Mouse (Mus musculus): Measurements from ENCODE around the gene Impdh2. TPM values are rescaled to one million over a fixed set of nuclear protein-coding genes. Genes with fewer than 3 reads are reported as not detected.

The Impdh2 gene
- polyA plus RNA-seq, 1 experiment from 2014 or later = 173 TPM

DNA sequence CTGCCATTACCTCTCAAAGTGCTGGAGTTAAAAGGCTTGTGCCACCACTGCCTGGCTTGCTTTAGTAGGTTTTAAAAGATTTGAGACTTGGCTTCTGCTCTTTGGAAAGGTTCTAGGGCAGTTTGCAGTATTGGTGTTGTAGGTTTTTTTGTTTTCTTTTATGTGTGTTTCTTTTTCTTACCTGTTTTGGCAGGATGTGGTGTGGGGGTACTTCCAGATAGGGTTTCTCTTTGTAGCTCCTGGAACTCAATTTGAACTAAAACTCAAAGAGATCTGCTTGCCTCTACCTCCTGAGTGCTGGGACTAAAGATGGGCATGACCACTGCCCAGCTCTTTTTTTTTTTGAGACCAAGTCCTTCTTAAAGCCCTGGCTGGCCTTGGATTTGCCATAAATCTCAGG is 19.2 kb upstream of the Impdh2 start:
- Histone ChIP-seq H3K4me3 (ENCODE audit: low read length) (no peak overlapping the region), H3K9ac (ENCODE audit: low read depth, low read length) (no peak overlapping the region), H3K9me3 (ENCODE audit: control insufficient read depth, low read length) (no peaks in the 10 kb centered on the region), H3K27me3 (replicated peaks; ENCODE audit: control insufficient read depth, insufficient read depth, low read length) (no peaks in the 10 kb centered on the region), H3K4me2 (ENCODE audit: low read depth, low read length) (no peak overlapping the region), H3K4me1 (ENCODE audit: control insufficient read depth, insufficient read depth, low read length) (no peaks in the 10 kb centered on the region), H3K27ac (ENCODE audit: low read length) (no peak overlapping the region), H3K36me3 (ENCODE audit: control insufficient read depth, insufficient read depth, low read length) (peaks cover 27% of the 10 kb centered on the region; the same call in 1 of the 2 replicates)
- ATAC-seq = no peak

- 87% methylated on average over 3 of the region's 3 CpGs for WGBS
- H3K4me3 ChIP-seq (ENCODE audit: low read length) = no peak overlapping the region
- H3K27me3 ChIP-seq (replicated peaks; ENCODE audit: control insufficient read depth, insufficient read depth, low read length) = no peaks in the 10 kb centered on the region
- no peak for ATAC-seq
- no peaks in the 10 kb centered on the region for H3K4me1 ChIP-seq (ENCODE audit: control insufficient read depth, insufficient read depth, low read length)
- no peaks in the 10 kb centered on the region for H3K9me3 ChIP-seq (ENCODE audit: control insufficient read depth, low read length)
- H3K36me3 ChIP-seq (ENCODE audit: control insufficient read depth, insufficient read depth, low read length) = peaks cover 28% of the 10 kb centered on the region
- H3K4me2 ChIP-seq (ENCODE audit: low read depth, low read length) = no peak overlapping the region
- H3K9ac ChIP-seq (ENCODE audit: low read depth, low read length) = no peak overlapping the region
- H3K27ac ChIP-seq (ENCODE audit: low read length) = no peak overlapping the region
Observed at GRCm38 (mm10) chr9:108545986-108546385, 14.1 kb upstream of the Impdh2 start.

DNA sequence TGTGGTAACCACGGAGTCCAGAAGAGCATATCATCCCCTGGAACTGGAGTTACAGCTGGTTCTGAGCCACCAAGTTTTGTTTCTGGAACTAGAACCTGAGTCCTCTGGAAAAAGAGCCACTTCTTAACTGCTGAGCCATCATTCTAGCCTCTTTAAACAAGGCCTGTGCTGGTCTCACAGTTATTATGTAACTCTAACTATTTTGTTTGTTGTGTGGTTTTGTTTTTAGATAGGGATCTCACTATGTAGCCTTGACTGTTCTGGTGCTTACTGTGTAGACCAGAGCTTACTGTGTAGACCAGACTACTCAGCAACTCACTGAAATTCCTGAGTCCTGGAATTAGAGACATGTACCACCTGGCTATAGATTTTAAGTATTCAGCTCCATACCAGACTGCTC is 13.2 kb upstream of the Impdh2 start:
- H3K4me3 ChIP-seq (ENCODE audit: low read length) = no peak overlapping the region
- no peak overlapping the region for H3K27ac ChIP-seq (ENCODE audit: low read length)
- no peaks in the 10 kb centered on the region for H3K4me1 ChIP-seq (ENCODE audit: control insufficient read depth, insufficient read depth, low read length)
- no peaks in the 10 kb centered on the region for H3K9me3 ChIP-seq (ENCODE audit: control insufficient read depth, low read length)
- ATAC-seq = no peak
- WGBS = 78% methylated on average over 1 of the region's 1 CpGs
- no peak overlapping the region for H3K9ac ChIP-seq (ENCODE audit: low read depth, low read length)
- no peak overlapping the region for H3K4me2 ChIP-seq (ENCODE audit: low read depth, low read length)
- no peaks in the 10 kb centered on the region for H3K27me3 ChIP-seq (replicated peaks; ENCODE audit: control insufficient read depth, insufficient read depth, low read length)
- peaks cover 27% of the 10 kb centered on the region for H3K36me3 ChIP-seq (ENCODE audit: control insufficient read depth, insufficient read depth, low read length)

GRCm38 (mm10) chr9:108559169-108559568 is 917 bp upstream of the Impdh2 start:
- ATAC-seq = no peak
- Histone ChIP-seq H3K9ac (ENCODE audit: low read depth, low read length) (no peak overlapping the region), H3K36me3 (ENCODE audit: control insufficient read depth, insufficient read depth, low read length) (peaks cover 31% of the 10 kb centered on the region), H3K4me3 (ENCODE audit: low read length) (no peak overlapping the region), H3K4me1 (ENCODE audit: control insufficient read depth, insufficient read depth, low read length) (peaks cover 16% of the 10 kb centered on the region), H3K9me3 (ENCODE audit: control insufficient read depth, low read length) (no peaks in the 10 kb centered on the region), H3K27ac (ENCODE audit: low read length) (no peak overlapping the region), H3K27me3 (replicated peaks; ENCODE audit: control insufficient read depth, insufficient read depth, low read length) (no peaks in the 10 kb centered on the region), H3K4me2 (ENCODE audit: low read depth, low read length) (no peak overlapping the region)
- WGBS = 92% methylated on average over 4 of the region's 4 CpGs

DNA sequence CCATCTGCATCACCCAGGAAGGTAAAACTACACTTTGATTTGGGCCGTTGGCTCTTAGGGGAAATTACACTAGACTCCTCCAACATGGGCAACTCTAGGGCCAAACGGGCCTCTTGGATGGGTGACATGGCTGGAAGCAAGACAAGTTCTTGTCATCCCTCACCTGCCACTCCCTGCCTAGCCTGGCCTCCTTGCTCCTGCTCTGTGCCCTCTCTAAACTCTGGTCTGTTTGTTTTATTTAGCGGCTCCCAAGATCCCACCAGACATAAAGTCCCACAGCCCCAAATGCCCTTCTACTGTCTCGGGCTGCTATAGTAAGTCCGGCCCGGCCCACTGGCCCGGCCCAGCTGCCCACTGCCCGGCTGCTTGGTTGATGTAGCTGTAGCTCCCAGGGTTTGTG is 3.6 kb downstream of the Impdh2 start:
- H3K27me3 ChIP-seq (replicated peaks; ENCODE audit: control insufficient read depth, insufficient read depth, low read length) = no peaks in the 10 kb centered on the region
- peaks cover 15% of the 10 kb centered on the region for H3K36me3 ChIP-seq (ENCODE audit: control insufficient read depth, insufficient read depth, low read length)
- no peak overlapping the region for H3K9ac ChIP-seq (ENCODE audit: low read depth, low read length)
- 89% methylated on average over 8 of the region's 8 CpGs for WGBS
- no peak for ATAC-seq
- no peaks in the 10 kb centered on the region for H3K9me3 ChIP-seq (ENCODE audit: control insufficient read depth, low read length)
- H3K27ac ChIP-seq (ENCODE audit: low read length) = no peak overlapping the region
- H3K4me1 ChIP-seq (ENCODE audit: control insufficient read depth, insufficient read depth, low read length) = peaks cover 34% of the 10 kb centered on the region
- H3K4me3 ChIP-seq (ENCODE audit: low read length) = no peak overlapping the region
- no peak overlapping the region for H3K4me2 ChIP-seq (ENCODE audit: low read depth, low read length)

DNA sequence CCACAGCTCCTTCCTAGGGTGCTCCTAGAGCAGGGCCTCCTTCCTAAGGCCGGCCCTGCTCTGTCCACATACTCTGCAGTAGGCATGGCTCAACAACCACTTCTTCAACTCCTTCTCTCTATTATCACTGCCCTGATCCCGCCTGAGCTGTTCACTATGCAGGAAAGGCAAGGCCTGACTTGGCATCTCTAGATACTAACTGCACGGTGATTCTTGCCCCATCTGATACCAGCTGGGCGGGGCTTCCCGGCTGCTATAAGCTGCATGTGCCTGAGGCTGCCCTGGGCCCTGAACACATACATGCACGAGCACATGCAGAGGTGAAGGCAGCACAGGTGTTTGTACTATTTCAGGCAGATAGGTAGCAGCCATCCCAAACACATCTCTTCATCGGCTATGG is 4.0 kb downstream of the Impdh2 start:
- Histone ChIP-seq H3K36me3 (ENCODE audit: control insufficient read depth, insufficient read depth, low read length) (peaks cover 14% of the 10 kb centered on the region), H3K9me3 (ENCODE audit: control insufficient read depth, low read length) (no peaks in the 10 kb centered on the region), H3K27ac (ENCODE audit: low read length) (no peak overlapping the region), H3K9ac (ENCODE audit: low read depth, low read length) (no peak overlapping the region), H3K4me2 (ENCODE audit: low read depth, low read length) (no peak overlapping the region), H3K4me3 (ENCODE audit: low read length) (no peak overlapping the region), H3K27me3 (replicated peaks; ENCODE audit: control insufficient read depth, insufficient read depth, low read length) (no peaks in the 10 kb centered on the region), H3K4me1 (ENCODE audit: control insufficient read depth, insufficient read depth, low read length) (peaks cover 34% of the 10 kb centered on the region)
- 72% methylated on average over 7 of the region's 7 CpGs for WGBS
- ATAC-seq = no peak

DNA sequence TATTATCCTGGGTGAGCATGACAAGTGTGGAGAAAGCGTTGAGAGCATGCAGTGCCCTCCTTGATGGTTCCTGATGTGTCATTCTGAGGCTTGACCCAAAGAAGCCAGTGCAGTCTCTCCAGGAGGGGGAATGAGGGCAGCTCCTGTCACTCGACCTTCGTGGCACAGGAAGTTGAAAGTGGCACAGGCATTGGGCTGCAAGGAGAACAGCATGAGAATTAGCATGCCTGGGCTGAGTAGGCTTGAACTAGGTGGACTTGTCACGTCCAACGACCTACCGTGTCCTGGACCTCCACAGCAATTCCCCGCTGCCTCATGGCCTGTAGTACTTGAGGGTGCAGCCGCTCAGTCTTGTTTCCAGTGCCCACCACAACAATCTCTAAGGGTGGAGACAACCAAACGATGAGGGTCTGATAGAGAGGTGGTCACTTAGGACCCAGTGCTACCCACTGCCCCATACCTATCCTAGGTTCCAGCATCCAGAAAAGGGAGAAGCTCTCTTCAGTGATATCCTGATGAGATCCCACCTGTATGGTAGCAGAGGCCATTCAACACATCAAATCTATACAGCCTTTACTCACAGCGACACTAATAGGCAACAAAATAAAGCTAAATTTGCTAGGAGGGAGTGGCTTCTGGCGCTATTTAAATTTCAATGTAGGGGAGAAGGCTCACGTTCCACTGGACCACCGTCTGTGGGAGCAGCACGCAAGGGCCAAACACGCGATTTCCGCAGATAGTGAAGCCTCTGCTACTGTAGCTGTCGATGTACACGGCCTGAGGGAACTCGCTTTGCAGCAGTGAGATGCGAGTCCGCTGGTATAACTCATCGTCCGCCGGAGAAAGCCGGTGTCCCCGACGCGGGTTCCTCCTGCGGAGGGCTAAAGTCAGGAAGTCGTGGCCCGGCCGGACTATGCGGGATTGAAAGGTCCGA is 6.1 kb downstream of the Impdh2 start:
- no peaks in the 10 kb centered on the region for H3K9me3 ChIP-seq (ENCODE audit: control insufficient read depth, low read length)
- WGBS = 12% methylated on average over 35 of the region's 35 CpGs
- H3K36me3 ChIP-seq (ENCODE audit: control insufficient read depth, insufficient read depth, low read length) = peaks cover 12% of the 10 kb centered on the region
- H3K4me2 ChIP-seq (ENCODE audit: low read depth, low read length) = peak overlapping the region; percentile 98
- ATAC-seq = no peak; the same call in 1 of the 2 replicates
- H3K4me3 ChIP-seq (ENCODE audit: low read length) = peak overlapping the region; percentile 82
- H3K4me1 ChIP-seq (ENCODE audit: control insufficient read depth, insufficient read depth, low read length) = peaks cover 40% of the 10 kb centered on the region
- peak overlapping the region; percentile 89 for H3K9ac ChIP-seq (ENCODE audit: low read depth, low read length)
- peak overlapping the region; percentile 98 for H3K27ac ChIP-seq (ENCODE audit: low read length)
- no peaks in the 10 kb centered on the region for H3K27me3 ChIP-seq (replicated peaks; ENCODE audit: control insufficient read depth, insufficient read depth, low read length)

GRCm38 (mm10) chr9:108566815-108567776 is 7.0 kb downstream of the Impdh2 start, which contains the start of gene Ndufaf3:
TSS of gene Ndufaf3 (minus strand) at chr9:108567434.
- no peaks in the 10 kb centered on the region for H3K9me3 ChIP-seq (ENCODE audit: control insufficient read depth, low read length)
- H3K27ac ChIP-seq (ENCODE audit: low read length) = peak within 1 kb of the TSS; percentile 98
- H3K27me3 ChIP-seq (replicated peaks; ENCODE audit: control insufficient read depth, insufficient read depth, low read length) = no peaks in the 10 kb centered on the region
- H3K4me3 ChIP-seq (ENCODE audit: low read length) = peak within 1 kb of the TSS; percentile 82
- peak within 1 kb of the TSS; percentile 89 for H3K9ac ChIP-seq (ENCODE audit: low read depth, low read length)
- peak; percentile 84 for ATAC-seq
- H3K36me3 ChIP-seq (ENCODE audit: control insufficient read depth, insufficient read depth, low read length) = peaks cover 16% of the 10 kb centered on the region
- WGBS = under 1% methylated on average over 73 of the region's 73 CpGs
- H3K4me2 ChIP-seq (ENCODE audit: low read depth, low read length) = peak within 1 kb of the TSS; percentile 98
- H3K4me1 ChIP-seq (ENCODE audit: control insufficient read depth, insufficient read depth, low read length) = peaks cover 31% of the 10 kb centered on the region

DNA sequence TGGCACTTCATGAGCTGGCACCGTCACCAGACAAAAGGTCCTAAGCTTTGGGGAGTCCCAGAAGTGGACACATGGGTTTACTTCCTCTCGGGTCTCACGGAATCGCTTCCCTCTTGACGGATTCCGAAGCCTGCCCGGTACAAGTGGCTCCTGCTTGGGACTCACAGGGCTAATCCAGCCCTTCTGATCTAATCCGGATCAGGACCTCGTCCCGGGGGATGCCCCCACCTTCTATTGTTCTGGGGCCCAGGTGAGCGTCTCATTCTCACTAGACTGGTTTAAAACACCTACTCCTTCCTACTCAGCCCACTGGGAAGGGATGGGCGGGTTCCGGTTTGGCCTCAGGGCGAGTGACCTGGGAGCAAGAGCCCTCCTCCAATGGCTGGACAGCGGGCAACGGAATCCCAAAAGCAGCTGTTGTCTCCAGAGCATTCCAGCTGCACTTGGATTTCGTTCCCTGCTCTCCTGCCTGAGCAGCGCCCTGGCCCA is 7.9 kb downstream of the Impdh2 start:
- peaks cover 16% of the 10 kb centered on the region for H3K36me3 ChIP-seq (ENCODE audit: control insufficient read depth, insufficient read depth, low read length)
- no peaks in the 10 kb centered on the region for H3K27me3 ChIP-seq (replicated peaks; ENCODE audit: control insufficient read depth, insufficient read depth, low read length)
- peak overlapping the region; percentile 89 for H3K9ac ChIP-seq (ENCODE audit: low read depth, low read length)
- H3K4me2 ChIP-seq (ENCODE audit: low read depth, low read length) = peak overlapping the region; percentile 98
- H3K4me1 ChIP-seq (ENCODE audit: control insufficient read depth, insufficient read depth, low read length) = peaks cover 31% of the 10 kb centered on the region
- H3K27ac ChIP-seq (ENCODE audit: low read length) = peak overlapping the region; percentile 98
- H3K9me3 ChIP-seq (ENCODE audit: control insufficient read depth, low read length) = no peaks in the 10 kb centered on the region
- H3K4me3 ChIP-seq (ENCODE audit: low read length) = peak overlapping the region; percentile 82
- 10% methylated on average over 18 of the region's 18 CpGs for WGBS
- no peak for ATAC-seq
